Mouse (Mus musculus): ENCODE measurements around the gene Gnptab. TPM values are rescaled to one million over a fixed set of nuclear protein-coding genes. Genes with fewer than 3 reads are reported as not detected.

Gene Gnptab
- polyA plus RNA-seq, 1 experiment from 2014 or later, result 9.2 TPM

DNA sequence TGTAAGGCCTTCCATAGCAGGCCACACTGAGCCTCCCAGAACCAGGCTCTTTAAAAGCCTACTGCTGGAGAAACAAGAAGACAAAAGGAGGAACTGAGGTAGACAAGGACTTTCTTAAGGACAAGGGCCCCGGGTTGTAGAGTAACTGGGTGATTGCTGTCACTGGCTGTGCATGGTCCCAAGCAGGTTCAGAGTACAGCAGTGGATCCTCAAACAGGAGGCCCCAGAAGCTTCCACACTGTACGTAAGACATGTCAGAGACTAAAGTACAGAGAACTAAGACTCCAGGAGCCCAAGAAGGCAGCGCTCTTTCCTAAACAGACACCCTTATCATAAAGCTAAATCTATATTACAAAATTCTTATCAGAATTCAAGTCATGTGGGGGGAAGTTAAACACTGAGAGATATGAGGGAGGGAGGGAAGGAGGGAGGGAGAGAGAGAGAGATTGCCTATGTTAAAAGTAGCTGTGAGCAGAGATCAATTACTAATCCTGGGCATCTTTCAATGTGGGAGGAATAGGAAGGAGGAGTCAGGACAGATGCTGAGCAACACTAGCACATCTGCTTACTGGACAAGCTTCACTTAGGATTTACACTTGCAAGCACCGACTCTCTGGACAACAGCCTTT lies 116.1 kb downstream of the Gnptab start:
- H3K4me1 ChIP-seq (ENCODE audit: control insufficient read depth, insufficient read depth, low read length), result no peaks in the 10 kb centered on the region
- H3K27ac ChIP-seq (replicated peaks; ENCODE audit: low read depth, low read length), result no peak overlapping the region
- DNase-seq (ENCODE audit: low spot score) (no peak), ATAC-seq (ENCODE audit: low read depth) (no peak)
- no peaks in the 10 kb centered on the region for H3K27me3 ChIP-seq (replicated peaks; ENCODE audit: control insufficient read depth, insufficient read depth, low read length)
- no peak overlapping the region for H3K9ac ChIP-seq (ENCODE audit: low read depth, low read length)
- H3K4me3 ChIP-seq (ENCODE audit: low read depth, low read length), result no peak overlapping the region
- no peak overlapping the region for H3K4me2 ChIP-seq (ENCODE audit: low read depth, low read length)
- H3K9me3 ChIP-seq (ENCODE audit: control insufficient read depth, low read length), result no peaks in the 10 kb centered on the region
- no peaks in the 10 kb centered on the region for H3K36me3 ChIP-seq (ENCODE audit: control insufficient read depth, insufficient read depth, low read length)
- WGBS, result 82% methylated on average over 4 of the region's 4 CpGs

Other genes with a start within 250 kb of the Gnptab start
- gene Parpbp, start 232.2 kb upstream of the Gnptab start, polyA plus RNA-seq (2014; fragmentation: Nextera tagmentation; extraction: Ambion mirVana), result 10.4 and 14.0 TPM in 2 replicates
- 64.9 and 76.5 TPM in 2 replicates for gene Nup37, start 232.1 kb upstream of the Gnptab start, polyA plus RNA-seq (2014; fragmentation: Nextera tagmentation; extraction: Ambion mirVana)
- gene Washc3, start 178.0 kb upstream of the Gnptab start, polyA plus RNA-seq (2014; fragmentation: Nextera tagmentation; extraction: Ambion mirVana), result 65.5 and 65.9 TPM in 2 replicates
- 4.9 and 5.7 TPM in 2 replicates for gene Dram1, start 52 bp upstream of the Gnptab start, polyA plus RNA-seq (2014; fragmentation: Nextera tagmentation; extraction: Ambion mirVana)
- gene Sycp3, start 80.4 kb downstream of the Gnptab start, polyA plus RNA-seq (2014; fragmentation: Nextera tagmentation; extraction: Ambion mirVana), result 0.43 TPM in 1 of 2 replicates, not detected in the other
- 29.6 and 35.2 TPM in 2 replicates for gene Chpt1, start 124.9 kb downstream of the Gnptab start, polyA plus RNA-seq (2014; fragmentation: Nextera tagmentation; extraction: Ambion mirVana)
- 127 and 218 TPM in 2 replicates for gene Mybpc1, start 226.0 kb downstream of the Gnptab start, polyA plus RNA-seq (2014; fragmentation: Nextera tagmentation; extraction: Ambion mirVana)

Measured in embryonic facial prominence, embryonic 14.5 days (tissue).